Mouse (Mus musculus) frontal cortex, postnatal 14 days (tissue): ENCODE data around the gene Phf11a.
"Not testable (repeated sequence)": the region's sequence is repeated elsewhere in the genome, so short reads cannot be mapped to it uniquely, and the experiment has no call there.

Experiments used
- DNase-seq, 2 experiments: peaks; one replicate each; pipeline ENCODE4 v3.0.0; 2022; ENCODE audit warnings: low spot score in 2 of 2

The Phf11a gene

DNA sequence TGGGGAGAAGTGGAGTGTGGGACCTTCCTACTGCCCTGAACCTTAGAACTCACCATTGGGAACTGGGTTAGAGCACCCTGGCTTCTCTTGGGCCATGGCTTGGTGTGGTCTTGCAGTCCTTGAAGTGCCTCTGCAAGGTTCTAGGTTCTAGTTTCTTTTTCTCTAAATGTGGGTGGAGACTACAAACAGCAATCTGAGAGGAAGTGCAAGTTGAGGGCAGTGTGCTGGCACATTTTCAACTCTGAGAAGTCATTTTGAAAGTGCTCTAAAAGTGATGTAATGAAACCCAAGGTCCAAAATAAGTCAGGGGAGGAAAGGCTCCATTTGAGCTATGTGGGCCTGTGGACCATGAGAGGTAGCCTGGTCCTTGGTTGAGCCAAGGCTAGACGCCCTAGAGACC lies at the start of gene Phf11a:
Phf11a (minus strand) TSS at position 132 of the 400 bp plus-strand sequence.
- not testable (repeated sequence) for DNase-seq

DNA sequence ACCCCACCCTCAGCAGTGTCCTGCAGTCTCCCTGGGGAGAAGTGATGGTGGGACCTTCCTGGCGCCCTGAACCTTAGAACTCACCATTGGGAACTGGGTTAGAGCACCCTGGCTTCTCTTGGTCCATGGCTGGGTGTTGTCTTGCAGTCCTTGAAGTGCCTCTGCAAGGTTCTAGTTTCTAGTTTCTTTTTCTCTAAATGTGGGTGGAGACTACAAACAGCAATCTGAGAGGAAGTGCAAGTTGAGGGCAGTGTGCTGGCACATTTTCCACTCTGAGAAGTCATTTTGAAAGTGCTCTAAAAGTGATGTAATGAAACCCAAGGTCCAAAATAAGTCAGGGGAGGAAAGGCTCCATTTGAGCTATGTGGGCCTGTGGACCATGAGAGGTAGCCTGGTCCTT lies 43.9 kb upstream of the Phf11a start, which contains the start of gene Phf11b:
Phf11b (minus strand) TSS at position 163 of the 400 bp plus-strand sequence.
- not testable (repeated sequence) for DNase-seq

DNA sequence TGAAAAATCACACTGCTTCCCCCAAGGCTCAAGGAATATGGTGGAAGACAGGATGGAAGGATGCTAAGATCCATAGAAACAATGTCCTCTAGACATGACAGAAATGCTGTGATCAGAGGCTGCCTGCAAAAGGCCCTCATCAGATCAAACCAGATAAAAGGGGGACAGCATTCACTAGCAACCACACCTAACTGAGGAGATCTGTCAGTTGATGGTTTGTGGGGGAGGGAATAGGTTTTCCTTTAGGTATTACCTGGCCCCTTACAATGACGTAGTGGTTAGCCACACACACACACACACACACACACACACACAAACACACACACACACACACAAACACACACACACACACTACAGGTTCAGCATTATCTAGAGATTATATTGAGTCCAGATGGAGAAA lies 42.2 kb upstream of the Phf11a start:
- DNase-seq: no peak

DNA sequence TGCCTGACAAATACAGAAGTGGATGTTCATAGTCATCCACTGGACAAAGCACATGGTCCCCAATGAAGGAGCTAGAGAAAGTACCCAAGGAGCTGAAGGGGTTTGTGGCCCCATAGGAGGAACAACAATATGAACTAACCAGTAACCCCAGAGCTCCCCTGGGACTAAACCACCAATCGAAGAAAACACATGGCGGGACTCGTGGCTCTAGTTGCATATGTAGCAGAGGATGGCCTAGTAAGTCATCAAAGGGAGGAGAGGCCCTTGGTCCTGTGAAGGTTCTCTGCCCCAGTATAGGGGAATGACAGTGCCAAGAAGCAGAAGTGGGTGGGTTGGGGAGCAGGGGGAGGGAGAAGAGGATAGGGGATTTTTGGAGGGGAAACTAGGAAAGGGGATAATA lies 38.7 kb upstream of the Phf11a start:
- DNase-seq: not testable (repeated sequence)

DNA sequence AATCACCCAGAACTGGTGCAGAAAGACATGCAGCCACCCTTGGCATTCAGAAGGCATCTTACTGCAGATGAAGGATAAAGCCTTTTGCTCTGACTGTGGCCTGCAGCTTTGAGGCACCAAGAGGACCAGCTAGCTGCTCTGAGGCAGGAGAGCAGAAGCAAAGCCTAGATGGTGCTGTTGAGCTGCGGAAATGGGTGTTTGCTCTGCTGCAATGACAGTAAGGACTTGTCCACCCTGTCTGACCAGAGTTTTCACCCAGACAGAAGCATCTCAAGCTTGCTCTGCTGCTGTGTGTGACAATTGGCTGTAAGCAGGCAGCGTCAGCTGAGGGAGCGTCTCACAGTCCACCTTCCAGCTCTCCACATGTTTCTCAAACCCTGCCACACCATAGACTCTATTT lies 33.2 kb upstream of the Phf11a start:
- DNase-seq: peak; percentile 15 to 21

DNA sequence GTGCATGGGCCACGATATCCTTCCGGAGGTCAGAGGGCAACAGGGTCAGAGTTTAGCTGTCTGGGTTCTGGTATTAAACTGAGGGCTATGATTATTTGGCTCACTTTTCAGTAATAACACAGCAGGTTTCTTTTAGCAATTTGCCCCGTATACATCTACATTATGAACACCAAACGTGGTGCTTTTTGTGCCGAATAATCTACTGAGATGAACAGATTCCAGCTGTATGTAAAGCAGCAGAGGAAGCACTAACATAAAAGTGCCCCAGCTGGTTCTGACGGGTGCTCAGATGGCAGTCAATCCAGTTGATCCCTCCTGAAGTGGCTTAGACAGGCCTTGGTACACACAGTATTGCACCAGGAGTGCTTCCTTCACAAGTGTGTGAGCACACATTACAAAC lies 22.6 kb upstream of the Phf11a start:
- DNase-seq: not testable (repeated sequence)

DNA sequence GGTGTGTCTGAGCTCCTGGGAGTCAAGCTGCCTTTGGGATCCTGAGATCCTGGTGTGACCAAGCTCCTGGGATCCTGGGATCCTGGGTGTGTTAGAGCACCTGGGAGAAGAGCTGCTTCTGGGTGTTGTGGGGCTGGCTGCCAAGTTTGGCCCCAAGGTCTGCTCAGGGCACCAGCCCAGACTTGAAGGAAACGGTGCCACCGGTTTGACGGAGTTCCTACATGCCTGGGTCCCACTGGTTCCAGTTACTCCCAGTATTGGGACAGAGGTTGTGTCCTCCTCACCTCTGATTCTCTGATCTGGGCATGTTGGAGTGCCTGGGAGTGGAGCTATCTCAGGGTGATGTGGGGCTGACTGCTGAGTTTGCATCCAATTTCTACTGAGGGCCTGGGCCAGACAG lies 21.7 kb upstream of the Phf11a start:
- not testable (repeated sequence) for DNase-seq

DNA sequence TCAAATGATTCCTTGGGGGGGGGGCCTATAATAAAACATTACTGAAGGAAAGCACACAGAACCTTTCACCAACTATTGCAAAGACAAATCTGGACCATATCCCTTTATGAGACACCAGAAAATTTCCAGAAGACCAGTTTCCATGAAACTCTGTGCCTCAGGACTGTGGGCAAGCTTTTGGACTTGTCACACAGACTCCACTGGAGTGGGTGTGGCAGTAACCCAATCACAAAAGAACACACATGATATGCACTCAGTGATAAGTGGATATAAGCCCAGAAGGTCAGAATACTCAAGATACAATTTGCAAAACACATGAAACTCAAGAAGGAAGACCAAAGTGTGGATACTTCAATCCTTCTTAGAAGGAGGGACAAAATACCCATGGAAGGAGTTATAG lies 5.6 kb downstream of the Phf11a start:
- DNase-seq: not testable (repeated sequence)

DNA sequence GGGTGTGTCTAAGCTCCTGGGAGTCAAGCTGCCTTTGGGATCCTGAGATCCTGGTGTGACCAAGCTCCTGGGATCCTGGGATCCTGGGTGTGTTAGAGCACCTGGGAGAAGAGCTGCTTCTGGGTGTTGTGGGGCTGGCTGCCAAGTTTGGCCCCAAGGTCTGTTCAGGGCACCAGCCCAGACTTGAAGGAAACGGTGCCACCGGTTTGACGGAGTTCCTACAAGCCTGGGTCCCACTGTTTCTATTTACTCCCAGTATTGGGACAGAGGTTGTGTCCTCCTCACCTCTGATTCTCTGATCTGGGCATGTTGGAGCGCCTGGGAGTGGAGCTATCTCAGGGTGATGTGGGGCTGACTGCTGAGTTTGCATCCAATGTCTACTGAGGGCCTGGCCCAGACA lies 22.4 kb downstream of the Phf11a start:
- DNase-seq: not testable (repeated sequence)

DNA sequence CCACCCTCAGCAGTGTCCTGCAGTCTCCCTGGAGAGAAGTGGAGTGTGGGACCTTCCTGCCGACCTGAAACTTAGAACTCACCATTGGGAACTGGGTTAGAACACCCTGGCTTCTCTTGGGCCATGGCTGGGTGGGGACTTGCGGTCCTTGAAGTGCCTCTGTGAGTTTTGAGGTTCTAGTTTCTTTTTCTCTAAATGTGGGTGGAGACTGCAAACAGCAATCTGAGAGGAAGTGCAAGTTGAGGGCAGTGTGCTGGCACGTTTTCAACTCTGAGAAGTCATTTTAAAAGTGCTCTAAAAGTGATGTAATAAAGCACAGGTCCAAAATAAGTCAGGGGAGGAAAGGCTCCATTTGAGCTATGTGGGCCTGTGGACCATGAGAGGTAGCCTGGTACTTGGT lies 37.3 kb downstream of the Phf11a start, which contains the start of gene Gm6904:
Gm6904 (minus strand) TSS at position 161 of the 400 bp plus-strand sequence.
- DNase-seq: no peak

DNA sequence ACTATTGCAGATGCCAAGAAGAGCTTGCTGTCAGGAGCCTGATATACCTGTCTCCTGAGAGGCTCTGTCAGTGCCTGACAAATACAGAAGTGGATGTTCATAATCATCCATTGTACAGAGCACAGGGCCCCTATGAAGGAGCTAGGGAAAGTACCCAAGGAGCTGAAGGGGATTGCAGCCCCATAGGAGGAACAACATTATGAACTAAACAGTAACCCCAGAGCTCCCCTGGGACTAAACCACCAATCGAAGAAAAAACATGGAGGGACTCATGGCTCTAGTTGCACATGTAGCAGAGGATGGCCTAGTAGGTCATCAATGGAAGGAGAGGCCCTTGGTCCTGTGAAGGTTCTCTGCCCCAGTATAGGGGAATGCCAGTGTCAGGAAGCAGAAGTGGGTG lies 41.5 kb downstream of the Phf11a start:
- DNase-seq: not testable (repeated sequence)

DNA sequence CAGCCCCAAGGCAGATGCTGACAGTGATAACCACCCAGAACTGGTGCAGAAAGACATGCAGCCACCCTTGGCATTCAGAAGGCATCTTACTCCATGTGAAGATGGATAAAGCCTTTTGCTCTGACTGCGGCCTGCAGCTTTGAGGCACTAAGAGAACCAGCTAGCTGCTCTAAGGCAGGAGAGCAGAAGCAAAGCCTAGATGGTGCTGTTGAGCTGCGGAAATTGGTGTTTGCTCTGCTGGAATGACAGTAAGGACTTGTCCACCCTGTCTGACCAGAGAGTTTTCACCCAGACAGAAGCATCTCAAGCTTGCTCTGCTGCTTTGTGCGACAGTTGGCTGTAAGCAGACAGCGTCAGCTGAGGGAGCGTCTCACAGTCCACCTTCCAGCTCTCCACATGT lies 47.0 kb downstream of the Phf11a start:
- DNase-seq: not testable (repeated sequence)

DNA sequence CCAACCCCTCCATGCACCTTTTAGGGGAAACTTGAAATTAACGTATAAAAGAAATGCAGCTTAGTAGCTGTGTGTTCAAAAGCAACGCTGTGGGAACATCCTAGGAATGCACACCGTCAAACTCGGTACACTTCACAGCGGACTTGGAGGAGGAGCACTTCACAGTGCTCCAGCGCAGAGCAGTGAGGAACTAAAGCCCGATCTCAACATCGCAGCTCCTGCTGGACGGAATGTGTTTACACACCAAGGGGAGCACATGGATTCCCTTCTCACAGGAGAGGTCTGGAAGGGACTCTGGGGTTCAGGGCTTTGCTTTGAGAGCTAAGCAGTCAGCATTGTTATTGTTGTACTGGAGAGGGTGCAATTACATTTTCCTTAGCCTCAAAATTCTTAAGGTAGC lies 63.7 kb downstream of the Phf11a start:
- no peak for DNase-seq

DNA sequence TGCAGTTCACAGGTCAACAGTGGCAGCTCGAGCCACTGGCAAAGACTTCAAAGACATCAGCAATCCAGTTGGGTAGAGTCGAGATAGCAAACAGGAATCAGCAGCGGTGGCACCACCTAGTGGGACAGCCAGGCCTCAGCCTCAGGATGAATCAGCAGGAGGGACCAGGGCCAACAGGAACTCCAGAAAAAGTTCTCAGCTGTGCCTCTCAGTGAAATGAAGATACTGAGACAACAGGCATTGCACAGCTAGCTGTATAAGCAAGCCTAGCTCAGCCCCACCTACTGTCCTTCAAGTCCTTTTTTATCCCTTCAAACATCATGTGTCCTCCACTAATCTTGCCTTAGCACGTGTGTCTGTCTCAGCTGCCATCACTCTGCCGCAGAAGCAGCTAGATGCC lies 65.3 kb downstream of the Phf11a start:
- DNase-seq: no peak

DNA sequence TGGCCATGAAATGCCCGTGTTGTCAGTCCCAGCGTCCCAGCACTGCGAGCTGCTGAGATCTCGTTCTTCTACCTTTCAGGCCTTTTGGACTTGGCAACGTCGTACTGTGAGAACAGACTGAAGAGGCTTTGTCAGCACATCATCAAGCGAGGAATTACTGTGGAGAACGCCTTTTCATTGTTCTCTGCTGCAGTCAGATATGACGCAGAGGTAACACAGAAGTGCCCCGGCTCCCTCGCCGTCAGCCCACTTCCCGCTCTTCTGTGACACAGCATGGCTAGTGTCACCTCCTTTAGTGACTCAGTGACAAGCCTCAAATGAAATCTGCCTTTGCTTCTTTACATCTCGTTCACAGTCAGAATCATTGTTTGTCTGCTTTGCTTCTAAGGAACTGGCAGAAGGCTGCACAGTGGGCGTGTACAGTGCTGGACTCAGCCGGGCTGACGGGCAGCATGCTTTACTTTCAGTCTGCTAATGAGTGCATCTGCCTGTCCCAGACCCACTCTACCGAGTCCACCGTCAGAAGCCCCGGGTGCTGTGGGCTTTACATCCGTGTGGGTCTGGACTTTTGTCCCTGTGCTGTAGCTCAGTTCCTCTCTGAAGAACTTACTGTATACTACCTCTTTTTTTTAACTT lies 66.9 kb downstream of the Phf11a start:
- no peak for DNase-seq

DNA sequence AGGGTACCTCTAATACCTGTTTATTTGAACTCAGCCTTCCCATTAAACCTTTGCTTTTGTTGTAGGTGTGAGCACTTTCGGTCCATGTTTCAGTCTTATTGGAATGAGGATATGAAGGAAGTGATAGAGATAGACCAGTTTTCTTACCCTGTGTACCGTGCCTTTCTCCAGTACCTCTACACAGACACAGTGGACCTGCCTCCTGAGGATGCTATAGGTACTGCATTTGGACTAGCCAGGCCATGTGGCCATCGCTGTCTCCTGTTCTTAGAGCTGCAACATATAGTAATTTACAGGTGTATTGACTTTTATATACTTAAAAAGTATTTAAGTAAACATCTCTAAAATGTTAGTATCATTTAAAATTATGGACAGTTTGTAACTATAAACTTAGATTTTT lies 67.5 kb downstream of the Phf11a start:
- DNase-seq: no peak
